Mouse (Mus musculus): ENCODE results near the gene Evl.

- TF ChIP-seq CTCF (conservative IDR thresholded peaks at IDR 0.05; ENCODE audit: insufficient read depth, insufficient read length, low read depth, low read length) = no peak
- no peak for TF ChIP-seq POLR2A (IDR thresholded peaks at IDR 0.05; ENCODE audit: low read depth, low read length)
These were observed 126.3 kb downstream of the Evl start for GRCm38 (mm10) chr12:108680861-108681260.

Data from kidney, adult 2 months (tissue).